Mouse (Mus musculus) layer of hippocampus, adult 2 months (tissue): ENCODE measurements around the gene Limk1. TPM values are rescaled to one million over a fixed set of nuclear protein-coding genes. Genes with fewer than 3 reads are reported as not detected.

Experiments used
- DNase-seq, 2 experiments: peaks; one replicate each; pipeline ENCODE4 v3.0.0; 2022; ENCODE audit warnings: low spot score in 2 of 2
- H3K27ac ChIP-seq: fragments of 200-600 bp; 2 replicates; pipeline ENCODE4 v1.8.1; 2022
- H3K4me3 ChIP-seq: fragments of 200-600 bp; 2 replicates; pipeline ENCODE4 v1.8.1; 2022; ENCODE audit warnings: mild to moderate bottlenecking
- CTCF ChIP-seq: fragments of 200-600 bp; conservative IDR thresholded peaks from 2 replicates; pipeline ENCODE4 v1.8.1; 2022; ENCODE audit warnings: antibody characterized with exemption, mild to moderate bottlenecking, moderate library complexity
- total RNA-seq, 2 experiments: library from RNA; stranded (reverse); gene quantifications; 2 replicates each; pipeline ENCODE4 v1.2.3; 2021

Limk1 gene
- total RNA-seq, 2 experiments from 2014 or later: 39.9 to 40.5 TPM

DNA sequence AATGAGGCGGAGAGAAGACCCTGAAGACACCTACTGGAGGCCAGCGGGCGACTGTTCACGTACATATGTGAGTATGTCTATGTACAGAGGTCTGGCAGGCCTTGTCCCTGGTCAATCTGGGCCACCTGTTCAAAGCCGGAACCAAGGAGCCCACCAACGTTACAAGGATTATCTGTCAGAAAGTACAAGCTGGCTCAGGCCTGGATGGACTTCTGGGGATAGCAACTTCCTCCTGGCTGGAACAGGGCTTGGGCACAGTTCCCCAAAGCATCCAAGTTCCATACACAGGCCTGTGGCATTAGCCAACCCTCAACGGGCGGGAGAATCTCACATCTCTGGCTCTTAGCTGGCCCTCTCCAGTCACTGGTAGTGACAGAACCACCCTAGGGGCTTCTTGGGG lies 74.1 kb downstream of the Limk1 start:
- Histone ChIP-seq H3K27ac (peak overlapping the region; percentile 44; the same call in 1 of the 2 replicates), H3K4me3 (no peak overlapping the region)
- DNase-seq: no peak
- TF ChIP-seq CTCF: no peak

DNA sequence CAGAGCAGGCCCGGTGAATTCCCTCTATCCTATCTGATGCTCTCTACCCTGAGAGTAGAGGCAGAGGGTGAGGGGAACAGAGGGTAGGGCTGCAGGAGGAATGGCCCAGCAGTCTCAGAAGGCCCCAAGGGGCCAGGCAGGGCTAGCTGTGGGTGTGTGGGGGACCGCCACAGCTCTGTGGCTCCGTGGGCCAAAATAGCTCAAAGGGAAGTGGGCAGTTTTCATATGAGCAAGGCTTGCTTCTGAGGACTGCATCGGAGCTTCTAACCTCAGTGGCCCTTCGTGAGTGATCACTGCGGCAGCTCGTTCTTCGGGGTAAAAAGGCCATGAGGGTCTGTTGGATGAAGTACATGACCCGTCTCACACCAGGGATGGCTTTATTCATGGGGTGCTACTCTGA lies 74.7 kb downstream of the Limk1 start:
- Histone ChIP-seq H3K27ac (peak overlapping the region; percentile 44), H3K4me3 (no peak overlapping the region)
- no peak for TF ChIP-seq CTCF
- no peak for DNase-seq

DNA sequence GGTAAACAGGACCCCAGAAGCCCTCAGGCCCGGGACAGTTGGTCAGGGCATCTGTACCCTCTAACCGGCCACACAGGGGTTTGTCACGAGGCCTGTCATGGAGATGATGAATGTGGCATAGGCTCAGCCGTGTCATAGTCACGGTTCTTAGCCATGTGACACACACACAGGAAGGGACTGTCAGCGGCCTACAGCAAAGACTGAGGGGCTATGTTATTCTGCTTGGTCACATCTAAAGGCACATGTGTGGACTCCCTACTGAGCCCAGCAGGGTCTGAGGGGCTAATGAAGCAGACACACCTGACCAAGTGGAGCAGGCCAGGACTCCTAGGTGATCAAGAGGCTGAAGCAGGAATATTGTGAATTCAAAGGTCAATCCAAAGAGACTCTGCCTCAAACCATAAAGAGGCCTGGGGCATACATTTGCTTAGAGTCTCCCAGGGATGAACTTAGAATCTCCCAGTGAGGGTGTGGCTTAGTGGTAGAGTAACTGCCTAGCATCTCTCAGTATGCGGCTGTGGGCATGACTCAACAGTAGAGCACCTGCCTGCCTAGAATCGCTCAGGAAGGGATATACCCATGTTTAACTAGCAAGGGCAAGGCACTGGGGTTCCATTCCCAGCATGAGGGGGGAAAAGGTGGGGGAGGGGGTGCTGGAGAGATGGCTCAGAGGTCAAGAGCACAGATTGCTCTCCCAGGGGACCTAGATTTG lies 76.4 kb downstream of the Limk1 start:
- no peak for TF ChIP-seq CTCF
- Histone ChIP-seq H3K27ac (no peak overlapping the region), H3K4me3 (no peak overlapping the region)
- no peak for DNase-seq

DNA sequence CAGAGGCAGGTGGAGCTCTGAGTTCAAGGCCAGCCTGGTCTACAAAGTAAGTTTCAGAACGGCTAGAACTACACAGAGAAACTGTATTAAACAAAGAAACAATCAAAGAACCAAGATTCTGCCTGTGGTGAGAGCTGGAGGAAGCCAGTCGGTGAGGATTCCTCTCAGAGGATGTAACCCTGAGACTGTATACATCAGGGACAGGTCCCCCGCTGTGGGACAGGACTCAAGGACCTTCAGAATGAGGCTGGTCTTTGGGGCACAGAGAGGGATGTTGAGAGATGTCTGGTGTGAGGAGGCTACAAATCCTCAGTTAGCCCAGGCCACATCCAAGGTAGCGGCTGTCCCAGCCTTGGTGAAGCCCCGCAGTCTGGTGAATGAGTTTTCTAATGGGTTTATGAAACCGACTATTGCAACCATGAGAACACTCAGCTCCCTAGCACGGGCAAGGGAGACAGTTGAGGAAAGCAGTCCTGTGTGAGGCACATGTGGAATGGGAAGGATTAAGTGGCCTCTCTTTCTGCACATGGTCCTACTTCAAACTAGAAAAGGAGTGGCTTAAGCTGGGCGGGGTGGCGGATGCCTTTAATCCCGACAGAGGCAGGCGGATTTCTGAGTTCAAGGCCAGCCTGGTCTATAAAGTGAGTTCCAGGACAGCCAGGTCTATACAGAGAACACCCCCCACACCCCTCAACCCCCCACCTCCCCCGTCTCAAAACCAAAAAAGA lies 78.3 kb downstream of the Limk1 start:
- no peak for DNase-seq
- no peak overlapping the region for H3K4me3 ChIP-seq
- H3K27ac ChIP-seq: no peak overlapping the region
- TF ChIP-seq CTCF: no peak

DNA sequence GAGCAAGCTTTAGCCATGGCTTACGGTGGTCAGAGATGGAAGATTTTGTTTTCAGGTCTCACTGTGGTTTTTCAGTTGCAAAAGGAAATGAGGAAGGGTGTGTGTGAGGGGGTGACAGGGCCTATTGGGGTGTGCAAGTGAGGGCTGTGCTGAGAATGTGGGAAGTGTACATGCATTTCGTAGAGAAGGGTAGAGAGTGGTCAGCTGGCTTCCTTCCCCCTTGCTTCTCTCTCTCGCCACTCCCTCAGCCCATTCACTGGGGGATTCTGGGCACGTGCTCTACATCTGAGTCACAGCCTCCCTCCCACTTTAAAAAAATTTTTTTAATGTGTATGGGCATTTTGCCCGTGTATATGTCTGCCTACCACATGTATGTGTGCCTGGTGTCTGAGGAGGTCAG lies 81.3 kb downstream of the Limk1 start:
- H3K27ac ChIP-seq: no peak overlapping the region
- no peak for TF ChIP-seq CTCF
- no peak overlapping the region for H3K4me3 ChIP-seq
- no peak for DNase-seq

DNA sequence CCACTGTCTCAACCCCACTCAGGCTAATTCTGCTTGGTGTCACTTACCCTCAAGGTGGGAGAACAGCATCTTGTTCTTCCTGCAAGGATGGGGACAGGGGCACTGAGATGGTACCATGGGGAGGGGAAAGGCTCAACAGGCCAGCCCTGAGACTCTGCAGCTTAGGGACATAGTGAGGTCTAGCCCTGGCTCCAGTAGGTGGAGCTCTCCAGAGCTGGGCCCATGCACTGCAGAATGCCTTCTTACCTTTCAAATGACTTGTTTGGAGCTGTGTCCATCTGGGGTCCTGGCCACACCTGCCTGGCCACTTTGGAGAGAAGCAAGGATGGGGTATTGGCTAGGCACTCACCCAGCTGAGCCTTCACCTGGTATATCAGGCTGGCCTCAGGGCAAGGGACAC lies 82.1 kb downstream of the Limk1 start:
- no peak for DNase-seq
- TF ChIP-seq CTCF: peak; percentile 55
- Histone ChIP-seq H3K4me3 (no peak overlapping the region), H3K27ac (no peak overlapping the region)

Other genes starting within 250 kb of the Limk1 start
- 10 to 100 TPM; 22.8 to 25.4 TPM for gene Gtf2ird1, start 231.9 kb downstream of the Limk1 start, total RNA-seq
- 10 to 100 TPM; 90.0 to 99.3 TPM for gene Clip2, start 136.2 kb downstream of the Limk1 start, total RNA-seq
- 1 to 10 TPM; 5.4 to 6.8 TPM for gene Syna, start 128.4 kb downstream of the Limk1 start, total RNA-seq
- 10 to 100 TPM; 48.1 to 55.6 TPM for gene Rfc2, start 107.2 kb downstream of the Limk1 start, total RNA-seq
- 1 to 10 TPM; 2.2 to 3.0 TPM for gene Lat2, start 73.6 kb downstream of the Limk1 start, total RNA-seq
- gene Eif4h, start 49.1 kb downstream of the Limk1 start, total RNA-seq: 100 to 1,000 TPM; 298 to 323 TPM
- gene Eln, start 58.7 kb upstream of the Limk1 start, total RNA-seq: 10 to 100 TPM in 1 of 2 experiments, 1 to 10 TPM in 1; 9.0 to 12.0 TPM
- gene Tmem270, start 218.1 kb upstream of the Limk1 start, total RNA-seq: not detected
- gene Cldn13, start 226.9 kb upstream of the Limk1 start, total RNA-seq: not detected
- gene Mettl27, start 243.8 kb upstream of the Limk1 start, total RNA-seq: 10 to 100 TPM in 1 of 2 experiments, 1 to 10 TPM in 1; 8.2 to 10.8 TPM